Comparison of ENCODE assay signal across 9 mouse cellular contexts in genomic region chr2:117342547-117343239, GRCm38 (mm10). TPM values are rescaled to one million over a fixed set of nuclear protein-coding genes. Genes with fewer than 3 reads are reported as not detected.
A peak's percentile ranks its signal among the peaks of the same experiment; 100 is the strongest.
DNase-seq lines count a peak whose midpoint lies in the region; ATAC-seq and TF ChIP-seq lines count a peak whose summit lies in the region.
"Had no signal": no experiment of that assay in that cellular context is flagged by ENCODE, and none has a peak within 500 bp of the region (broad histone marks: within the 10 kb centered on the region; RNA-seq: fewer than 3 reads in every experiment).

Gene Rasgrp1 (minus strand): TSS chr2:117343001.

- no peak for DNase-seq in cerebellum, adult 11-12 months
- DNase-seq in embryo, embryonic 10.5 days (ENCODE audit: low spot score) = peak; percentile 33
- no peak for DNase-seq in liver, adult 2 months (ENCODE audit: extremely low read depth, low read depth, low spot score)
- DNase-seq in spleen, postnatal 4 days (ENCODE audit: low spot score in 2 of 2) = peak; percentile 55 to 78

- peak within 1 kb of the TSS; percentile 83 for H3K4me2 ChIP-seq in heart, embryonic 11.5 days
- H3K4me2 ChIP-seq in kidney, embryonic 14.5 days (replicated peaks; ENCODE audit: low read depth, low read length) = peak within 1 kb of the TSS; percentile 94
- H3K4me2 ChIP-seq in midbrain, embryonic 15.5 days = peak within 1 kb of the TSS; percentile 97

- H3K4me3 ChIP-seq in heart, embryonic 11.5 days (ENCODE audit: low read depth, low read length) = peak within 1 kb of the TSS; percentile 45
- H3K4me3 ChIP-seq in kidney, embryonic 14.5 days (ENCODE audit: low read length) = peak within 1 kb of the TSS; percentile 53
- peak within 1 kb of the TSS; percentile 65 for H3K4me3 ChIP-seq in liver, adult 2 months (ENCODE audit: insufficient read depth, low read depth, low read length)
- peak within 1 kb of the TSS; percentile 53 for H3K4me3 ChIP-seq in midbrain, embryonic 15.5 days

- H3K36me3 ChIP-seq in heart, embryonic 11.5 days (ENCODE audit: control insufficient read depth, insufficient read depth, low read length) = no peaks in the 10 kb centered on the region
- no peaks in the 10 kb centered on the region for H3K36me3 ChIP-seq in kidney, embryonic 14.5 days (ENCODE audit: control insufficient read depth, insufficient read depth, low read length)
- H3K36me3 ChIP-seq in liver, adult 2 months (ENCODE audit: control insufficient read depth, insufficient read depth, low read length) = no peaks in the 10 kb centered on the region
- no peaks in the 10 kb centered on the region for H3K36me3 ChIP-seq in midbrain, embryonic 15.5 days (replicated peaks)

- WGBS in heart, embryonic 11.5 days (ENCODE audit: insufficient replicate concordance) = 3% methylated on average over 56 of the region's 56 CpGs
- WGBS in kidney, embryonic 14.5 days = 2% methylated on average over 56 of the region's 56 CpGs
- WGBS in liver, adult 2 months = 3% methylated on average over 56 of the region's 56 CpGs
- WGBS in midbrain, embryonic 15.5 days = 2% methylated on average over 56 of the region's 56 CpGs

- TF ChIP-seq CTCF in liver, adult 2 months (IDR thresholded peaks at IDR 0.05; ENCODE audit: low read depth, low read length) = no peak

- peak within 1 kb of the TSS; percentile 7; the same call in 1 of the 2 replicates for H3K9ac ChIP-seq in heart, embryonic 11.5 days (ENCODE audit: low read depth, low read length)
- peak within 1 kb of the TSS; percentile 38 for H3K9ac ChIP-seq in kidney, embryonic 14.5 days (ENCODE audit: low read depth, low read length)
- H3K9ac ChIP-seq in liver, adult 2 months (ENCODE audit: low read depth, low read length) = peak within 1 kb of the TSS; percentile 71
- H3K9ac ChIP-seq in midbrain, embryonic 15.5 days = peak within 1 kb of the TSS; percentile 47

- peak; percentile 17; the same call in 1 of the 2 replicates for ATAC-seq in cerebellum, adult (ENCODE audit: insufficient number of reproducible peaks, low FRiP score, low TSS enrichment)
- ATAC-seq in heart, embryonic 11.5 days (replicated peaks; ENCODE audit: insufficient number of reproducible peaks, low FRiP score, low TSS enrichment) = peak; percentile 24; the same call in 1 of the 2 replicates
- ATAC-seq in kidney, embryonic 14.5 days (ENCODE audit: low FRiP score, low TSS enrichment) = peak; percentile 81
- peak; percentile 87 for ATAC-seq in midbrain, embryonic 15.5 days (replicated peaks)

- no peaks in the 10 kb centered on the region for H3K9me3 ChIP-seq in heart, embryonic 11.5 days (replicated peaks; ENCODE audit: control insufficient read depth, low read length)
- H3K9me3 ChIP-seq in kidney, embryonic 14.5 days (ENCODE audit: control insufficient read depth, low read length) = no peaks in the 10 kb centered on the region
- no peaks in the 10 kb centered on the region for H3K9me3 ChIP-seq in midbrain, embryonic 15.5 days

- no peak for TF ChIP-seq POLR2A in liver, adult 2 months (IDR thresholded peaks at IDR 0.05; ENCODE audit: extremely low read depth, insufficient read depth, low read length)

- H3K4me1 ChIP-seq in heart, embryonic 11.5 days (ENCODE audit: control insufficient read depth, insufficient read depth, low read length) = 0 out of 2 replicates have a peak, but pooled peaks cover 3% of the 10 kb centered on the region
- 0 out of 2 replicates have a peak, but pooled peaks cover 3% of the 10 kb centered on the region for H3K4me1 ChIP-seq in kidney, embryonic 14.5 days (ENCODE audit: control insufficient read depth, insufficient read depth, low read length)
- H3K4me1 ChIP-seq in liver, adult 2 months (ENCODE audit: control insufficient read depth, insufficient read depth, low read length) = peaks cover 3% of the 10 kb centered on the region; the same call in 1 of the 2 replicates
- H3K4me1 ChIP-seq in midbrain, embryonic 15.5 days = peaks cover 15% of the 10 kb centered on the region

- no peaks in the 10 kb centered on the region for H3K79me2 ChIP-seq in liver, adult 2 months (ENCODE audit: control insufficient read depth, insufficient read depth, low read length)

- H3K27ac ChIP-seq in heart, embryonic 11.5 days (ENCODE audit: low read depth, low read length) = no peak within 1 kb of the TSS
- H3K27ac ChIP-seq in kidney, embryonic 14.5 days (ENCODE audit: low read depth, low read length) = no peak within 1 kb of the TSS
- peak within 1 kb of the TSS; percentile 51; the same call in 1 of the 2 replicates for H3K27ac ChIP-seq in liver, adult 2 months (replicated peaks; ENCODE audit: insufficient read depth, low read depth, low read length)
- no peak within 1 kb of the TSS for H3K27ac ChIP-seq in midbrain, embryonic 15.5 days

- H3K27me3 ChIP-seq in heart, embryonic 11.5 days (ENCODE audit: control insufficient read depth, insufficient read depth, low read length) = peaks cover 21% of the 10 kb centered on the region
- peaks cover 20% of the 10 kb centered on the region for H3K27me3 ChIP-seq in kidney, embryonic 14.5 days (ENCODE audit: control insufficient read depth, insufficient read depth, low read length)
- peaks cover 6% of the 10 kb centered on the region; the same call in 1 of the 2 replicates for H3K27me3 ChIP-seq in liver, adult 2 months (ENCODE audit: control insufficient read depth, insufficient read depth, low read length)
- peaks cover 15% of the 10 kb centered on the region for H3K27me3 ChIP-seq in midbrain, embryonic 15.5 days (replicated peaks)

RNA-seq across cellular contexts. Expression of gene Rasgrp1, which starts in this region (rescaled TPM):
- 0.13 and 0.28 TPM in 2 replicates for polyA plus RNA-seq in heart, embryonic 11.5 days (2014; fragmentation: Nextera tagmentation; extraction: Ambion mirVana)
- 0.11 and 0.38 TPM in 2 replicates for polyA plus RNA-seq in kidney, embryonic 14.5 days (2014; fragmentation: Nextera tagmentation; extraction: Ambion mirVana)
- 1.3 and 1.5 TPM in 2 replicates for total RNA-seq in liver, adult 2 months (2014; rRNA removed)
- polyA plus RNA-seq in liver, adult 2 months (2012; rRNA removed) = 0.36 and 0.93 TPM in 2 replicates
- 2.4 and 2.8 TPM in 2 replicates for polyA plus RNA-seq in midbrain, embryonic 15.5 days (2015; fragmentation: Nextera tagmentation; extraction: Ambion mirVana)
- polyA plus RNA-seq: C2C12 had no signal

Comparison
In these comparisons a context has a peak if more than half of its experiments do, and no peak if none do; other contexts are left out.
1. Peak in ATAC-seq, H3K4me3 ChIP-seq, H3K9ac ChIP-seq and H3K4me2 ChIP-seq in heart, embryonic 11.5 days; RNA of the gene not detected or under 1 TPM.
2. Peak in ATAC-seq, H3K4me3 ChIP-seq, H3K9ac ChIP-seq and H3K4me2 ChIP-seq in kidney, embryonic 14.5 days; RNA of the gene not detected or under 1 TPM.
3. ATAC-seq: peak in every context shown above with its lines; median percentile 87 in midbrain, embryonic 15.5 days; 81 in kidney, embryonic 14.5 days; 24 in heart, embryonic 11.5 days; 17 in cerebellum, adult.
4. DNase-seq: peak in embryo, embryonic 10.5 days (single experiment) and spleen, postnatal 4 days (2 of 2); none in cerebellum, adult 11-12 months (single experiment) and liver, adult 2 months (single experiment).
5. H3K9ac ChIP-seq: peak in every context shown above with its lines; median percentile 71 in liver, adult 2 months; 47 in midbrain, embryonic 15.5 days; 38 in kidney, embryonic 14.5 days; 7 in heart, embryonic 11.5 days.
6. Peak in every context shown above with its lines, with median percentiles within 50 percentile points of each other: H3K4me2 ChIP-seq and H3K4me3 ChIP-seq.